Mouse (Mus musculus): ENCODE measurements around the gene Sec31a.

GRCm38 (mm10) chr5:100462374-100462773 is 46.3 kb upstream of the Sec31a start:
- no peak for TF ChIP-seq CTCF (IDR thresholded peaks at IDR 0.05)
- no peak for TF ChIP-seq EP300 (IDR thresholded peaks at IDR 0.05)

Data from lung, postnatal 0 days (tissue).